Mouse (Mus musculus) embryonic facial prominence, embryonic 14.5 days (tissue): ENCODE results near the gene Caprin2. TPM values are rescaled to one million over a fixed set of nuclear protein-coding genes. Genes with fewer than 3 reads are reported as not detected.
"Not testable (repeated sequence)": the region's sequence is repeated elsewhere in the genome, so short reads cannot be mapped to it uniquely, and the experiment has no call there.

ENCODE experiments used
- ATAC-seq: fragments of 200-750 bp; cut with Nextera tagmentation; 2 replicates; pipeline ENCODE4 v1.8.0; 2017; ENCODE audit warnings: low read depth, moderate number of reproducible peaks, moderate TSS enrichment
- DNase-seq: peaks from one replicate; pipeline ENCODE4 v3.0.0-alpha.2; 2015; ENCODE audit warnings: low spot score
- H3K27ac ChIP-seq: fragments of 300-500 bp; sonication (generic); replicated peaks from 2 replicates; pipeline ENCODE4 v1.5.1; 2014; ENCODE audit warnings: low read depth, mild to moderate bottlenecking, low read length, moderate library complexity
- H3K27me3 ChIP-seq: fragments of 300-500 bp; sonication (generic); replicated peaks from 2 replicates; pipeline ENCODE4 v1.6.1; 2014; ENCODE audit warnings: low read length; ENCODE audit not compliant: control insufficient read depth, insufficient read depth
- H3K36me3 ChIP-seq: fragments of 300-500 bp; sonication (generic); 2 replicates; pipeline ENCODE4 v1.6.1; 2014; ENCODE audit warnings: low read length, mixed read lengths; ENCODE audit not compliant: control insufficient read depth, insufficient read depth
- H3K4me1 ChIP-seq: fragments of 300-500 bp; sonication (generic); 2 replicates; pipeline ENCODE4 v1.6.1; 2014; ENCODE audit warnings: antibody characterized with exemption, low read length; ENCODE audit not compliant: control insufficient read depth, insufficient read depth
- H3K4me2 ChIP-seq: fragments of 300-500 bp; sonication (generic); 2 replicates; pipeline ENCODE4 v1.6.1; 2014; ENCODE audit warnings: low read depth, mild to moderate bottlenecking, low read length, moderate library complexity, mixed read lengths
- H3K4me3 ChIP-seq: fragments of 300-500 bp; sonication (generic); 2 replicates; pipeline ENCODE4 v1.5.1; 2014; ENCODE audit warnings: low read depth, mild to moderate bottlenecking, low read length
- H3K9ac ChIP-seq: fragments of 300-500 bp; sonication (generic); 2 replicates; pipeline ENCODE4 v1.6.1; 2014; ENCODE audit warnings: low read depth, mild to moderate bottlenecking, low read length, moderate library complexity, mixed read lengths
- H3K9me3 ChIP-seq: fragments of 300-500 bp; sonication (generic); 2 replicates; pipeline ENCODE4 v1.6.1; 2016; ENCODE audit warnings: low read length; ENCODE audit not compliant: control insufficient read depth
- WGBS: fragments of 180-500 bp; shearing (Covaris S2); extraction: QIAGEN DNeasy Blood & Tissue Kit; methylation state at CpG from one replicate; pipeline ENCODE4 v1.1.7; 2014; 5-methylcytosine and 5-hydroxymethylcytosine counted together
- polyA plus RNA-seq: library from polyadenylated mRNA; unstranded; fragments of >200 nt; fragmentation: Nextera tagmentation; extraction: Ambion mirVana; gene quantifications from 2 replicates; pipeline ENCODE4 v1.2.1, GENCODE M21; 2014

Caprin2 gene
- polyA plus RNA-seq, 1 experiment from 2014 or later = 10.1 TPM

- no peaks in the 10 kb centered on the region for H3K27me3 ChIP-seq
- H3K4me1 ChIP-seq = no peaks in the 10 kb centered on the region
- DNase-seq (no peak), ATAC-seq (no peak)
- no peak overlapping the region for H3K4me2 ChIP-seq
- WGBS = 69% methylated on average over 3 of the region's 3 CpGs
- H3K9ac ChIP-seq = no peak overlapping the region
- no peak overlapping the region for H3K27ac ChIP-seq
- H3K36me3 ChIP-seq = peaks cover 24% of the 10 kb centered on the region
- H3K4me3 ChIP-seq = no peak overlapping the region
- no peaks in the 10 kb centered on the region for H3K9me3 ChIP-seq
These were observed 39.0 kb upstream of the Caprin2 start for GRCm38 (mm10) chr6:148934961-148935590.

GRCm38 (mm10) chr6:148931281-148931680, 35.2 kb upstream of the Caprin2 start:
- Histone ChIP-seq H3K9me3 (no peaks in the 10 kb centered on the region), H3K4me2 (no peak overlapping the region), H3K9ac (no peak overlapping the region), H3K4me1 (no peaks in the 10 kb centered on the region), H3K4me3 (no peak overlapping the region), H3K27me3 (no peaks in the 10 kb centered on the region), H3K27ac (no peak overlapping the region), H3K36me3 (peaks cover 57% of the 10 kb centered on the region)
- no peak for DNase-seq
- ATAC-seq = no peak
- WGBS = 89% methylated on average over 6 of the region's 6 CpGs

- Histone ChIP-seq H3K27me3 (no peaks in the 10 kb centered on the region), H3K9me3 (no peaks in the 10 kb centered on the region), H3K4me2 (no peak overlapping the region), H3K4me3 (no peak overlapping the region), H3K27ac (no peak overlapping the region), H3K9ac (no peak overlapping the region), H3K4me1 (no peaks in the 10 kb centered on the region), H3K36me3 (peaks cover 23% of the 10 kb centered on the region)
- DNase-seq (no peak), ATAC-seq (no peak)
These were observed 22.9 kb upstream of the Caprin2 start for GRCm38 (mm10) chr6:148918841-148919398.

- Histone ChIP-seq H3K27me3 (no peaks in the 10 kb centered on the region), H3K36me3 (peaks cover 19% of the 10 kb centered on the region), H3K9ac (no peak overlapping the region), H3K4me3 (no peak overlapping the region), H3K4me1 (no peaks in the 10 kb centered on the region), H3K4me2 (no peak overlapping the region), H3K27ac (no peak overlapping the region), H3K9me3 (no peaks in the 10 kb centered on the region)
- 42% methylated on average over 1 of the region's 1 CpGs for WGBS
- ATAC-seq (no peak), DNase-seq (peak; percentile 29)
These were observed 21.6 kb upstream of the Caprin2 start for GRCm38 (mm10) chr6:148917672-148918071.

- H3K36me3 ChIP-seq = peaks cover 19% of the 10 kb centered on the region
- peak; percentile 21 for DNase-seq
- no peaks in the 10 kb centered on the region for H3K9me3 ChIP-seq
- H3K4me2 ChIP-seq = no peak overlapping the region
- no peak overlapping the region for H3K9ac ChIP-seq
- 44% methylated on average over 3 of the region's 3 CpGs for WGBS
- no peak overlapping the region for H3K27ac ChIP-seq
- no peak overlapping the region for H3K4me3 ChIP-seq
- ATAC-seq = no peak
- no peaks in the 10 kb centered on the region for H3K27me3 ChIP-seq
- no peaks in the 10 kb centered on the region for H3K4me1 ChIP-seq
These were observed 20.8 kb upstream of the Caprin2 start for GRCm38 (mm10) chr6:148916817-148917216.

GRCm38 (mm10) chr6:148913938-148914337, 17.9 kb upstream of the Caprin2 start:
- no peak for ATAC-seq
- H3K4me2 ChIP-seq = no peak overlapping the region
- H3K4me3 ChIP-seq = no peak overlapping the region
- no peak overlapping the region for H3K27ac ChIP-seq
- no peaks in the 10 kb centered on the region for H3K4me1 ChIP-seq
- DNase-seq = peak; percentile 88
- H3K9ac ChIP-seq = no peak overlapping the region
- H3K9me3 ChIP-seq = no peaks in the 10 kb centered on the region
- H3K27me3 ChIP-seq = no peaks in the 10 kb centered on the region
- 10% methylated on average over 2 of the region's 2 CpGs for whole genome bisulfite sequencing
- H3K36me3 ChIP-seq = 0 out of 2 replicates have a peak, but pooled peaks cover under 1% of the 10 kb centered on the region

GRCm38 (mm10) chr6:148911906-148912305, 15.9 kb upstream of the Caprin2 start:
- not testable (repeated sequence) for H3K27ac ChIP-seq, H3K4me2 ChIP-seq, H3K9ac ChIP-seq, H3K4me1 ChIP-seq, H3K36me3 ChIP-seq, H3K27me3 ChIP-seq, ATAC-seq, DNase-seq, H3K9me3 ChIP-seq, H3K4me3 ChIP-seq
- WGBS = 82% methylated on average over 6 of the region's 8 CpGs

GRCm38 (mm10) chr6:148906958-148907357, 10.9 kb upstream of the Caprin2 start:
- no peak for DNase-seq
- H3K9ac ChIP-seq = no peak overlapping the region
- no peak overlapping the region for H3K27ac ChIP-seq
- H3K4me1 ChIP-seq = no peaks in the 10 kb centered on the region
- H3K4me3 ChIP-seq = no peak overlapping the region
- H3K4me2 ChIP-seq = no peak overlapping the region
- WGBS = 91% methylated on average over 9 of the region's 9 CpGs
- no peaks in the 10 kb centered on the region for H3K9me3 ChIP-seq
- no peaks in the 10 kb centered on the region for H3K36me3 ChIP-seq
- no peak for ATAC-seq
- H3K27me3 ChIP-seq = no peaks in the 10 kb centered on the region

- H3K4me1 ChIP-seq = no peaks in the 10 kb centered on the region
- no peak overlapping the region for H3K4me2 ChIP-seq
- H3K27me3 ChIP-seq = no peaks in the 10 kb centered on the region
- no peak overlapping the region for H3K27ac ChIP-seq
- H3K36me3 ChIP-seq = no peaks in the 10 kb centered on the region
- ATAC-seq = no peak
- H3K4me3 ChIP-seq = no peak overlapping the region
- no peaks in the 10 kb centered on the region for H3K9me3 ChIP-seq
- WGBS = 82% methylated on average over 3 of the region's 3 CpGs
- H3K9ac ChIP-seq = no peak overlapping the region
- no peak for DNase-seq
These were observed 6.7 kb upstream of the Caprin2 start for GRCm38 (mm10) chr6:148902728-148903127.
